Mouse (Mus musculus) heart, embryonic 14.5 days (tissue): ENCODE data around the gene Swsap1. TPM values are rescaled to one million over a fixed set of nuclear protein-coding genes. Genes with fewer than 3 reads are reported as not detected.

Experiments used
- ATAC-seq: fragments of 200-750 bp; cut with Nextera tagmentation; 2 replicates; pipeline ENCODE4 v1.8.0; 2017; ENCODE audit warnings: low read depth, moderate TSS enrichment; ENCODE audit not compliant: insufficient number of reproducible peaks, insufficient read depth, low FRiP score
- H3K27ac ChIP-seq, 2 experiments: fragments of 200-500 bp in 1 of 2; fragments of 300-500 bp in 1 of 2; sonication (generic) in 1 of 2; replicated peaks in 1 of 2; 2 replicates each; pipeline ENCODE4 v1.5.1; 2012 to 2014; ENCODE audit warnings: low read depth in 2 of 2, low read length in 2 of 2, control low read depth in 1 of 2, mild to moderate bottlenecking in 1 of 2, mixed read lengths in 1 of 2; ENCODE audit not compliant: control insufficient read depth in 1 of 2, insufficient read depth in 1 of 2
- H3K27me3 ChIP-seq: fragments of 300-500 bp; sonication (generic); 2 replicates; pipeline ENCODE4 v1.6.1; 2014; ENCODE audit warnings: mild to moderate bottlenecking, low read length, control low read depth; ENCODE audit not compliant: control insufficient read depth, insufficient read depth
- H3K36me3 ChIP-seq: fragments of 300-500 bp; sonication (generic); 2 replicates; pipeline ENCODE4 v1.6.1; 2014; ENCODE audit warnings: mild to moderate bottlenecking, control low read depth, low read length, mixed read lengths; ENCODE audit not compliant: control insufficient read depth, insufficient read depth
- H3K4me1 ChIP-seq, 2 experiments: fragments of 200-500 bp in 1 of 2; fragments of 300-500 bp in 1 of 2; sonication (generic) in 1 of 2; 2 replicates each; pipeline ENCODE4 v1.6.1; 2012 to 2014; ENCODE audit warnings: low read length in 2 of 2, control low read depth in 1 of 2, mixed read lengths in 1 of 2; ENCODE audit not compliant: control insufficient read depth in 2 of 2, insufficient read depth in 2 of 2
- H3K4me2 ChIP-seq: fragments of 300-500 bp; sonication (generic); 2 replicates; pipeline ENCODE4 v1.6.1; 2014; ENCODE audit warnings: mild to moderate bottlenecking, low read length
- H3K4me3 ChIP-seq, 2 experiments: fragments of 200-500 bp in 1 of 2; fragments of 300-500 bp in 1 of 2; sonication (generic) in 1 of 2; 2 replicates each; pipeline ENCODE4 v1.5.1; 2012 to 2014; ENCODE audit warnings: low read length in 2 of 2, mild to moderate bottlenecking in 2 of 2, control low read depth in 1 of 2, low read depth in 1 of 2, moderate library complexity in 1 of 2; ENCODE audit not compliant: control insufficient read depth in 1 of 2, insufficient read depth in 1 of 2
- H3K9ac ChIP-seq: fragments of 300-500 bp; sonication (generic); 2 replicates; pipeline ENCODE4 v1.6.1; 2014; ENCODE audit warnings: mild to moderate bottlenecking, low read length
- H3K9me3 ChIP-seq: fragments of 300-500 bp; sonication (generic); 2 replicates; pipeline ENCODE4 v1.6.1; 2016; ENCODE audit warnings: low read length, control low read depth; ENCODE audit not compliant: control insufficient read depth
- WGBS: fragments of 180-500 bp; shearing (Covaris S2); extraction: QIAGEN DNeasy Blood & Tissue Kit; methylation state at CpG from one replicate; pipeline ENCODE4 v1.1.7; 2014; 5-methylcytosine and 5-hydroxymethylcytosine counted together
- polyA plus RNA-seq: library from polyadenylated mRNA; unstranded; fragments of >200 nt; fragmentation: Nextera tagmentation; extraction: Ambion mirVana; gene quantifications from 2 replicates; pipeline ENCODE4 v1.2.1, GENCODE M21; 2014

Swsap1 gene
- polyA plus RNA-seq, 1 experiment from 2014 or later = 9.8 TPM

DNA sequence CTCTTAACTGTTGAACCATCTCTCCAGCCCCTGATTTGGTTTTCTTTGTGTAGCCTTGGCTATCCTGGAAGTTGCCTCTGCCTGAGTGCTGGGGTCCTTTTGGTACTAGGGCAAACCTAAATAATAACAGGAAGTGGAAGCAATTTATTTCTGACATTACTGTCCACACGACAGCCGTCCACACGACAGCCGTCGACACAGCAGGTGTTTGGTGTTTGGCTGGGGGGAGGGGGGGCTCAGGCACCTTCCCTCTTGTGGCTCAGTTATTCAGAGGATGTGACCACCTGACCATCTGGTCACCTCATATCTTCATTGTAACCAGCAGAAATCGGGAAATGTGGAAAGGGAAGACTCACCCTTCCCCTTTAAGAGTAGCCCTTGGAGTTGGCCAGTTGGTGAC lies 13.3 kb downstream of the Swsap1 start:
- ATAC-seq = no peak
- H3K4me1 ChIP-seq = peaks cover 0 to 2% of the 10 kb centered on the region in 2 experiments; a peak in 1 of 4 replicates
- H3K9ac ChIP-seq = no peak overlapping the region
- no peak overlapping the region for H3K4me2 ChIP-seq
- no peaks in the 10 kb centered on the region for H3K9me3 ChIP-seq
- H3K27ac ChIP-seq = no peak overlapping the region
- 61% methylated on average over 6 of the region's 6 CpGs for WGBS
- no peaks in the 10 kb centered on the region for H3K36me3 ChIP-seq
- H3K27me3 ChIP-seq = no peaks in the 10 kb centered on the region
- H3K4me3 ChIP-seq = no peak overlapping the region

DNA sequence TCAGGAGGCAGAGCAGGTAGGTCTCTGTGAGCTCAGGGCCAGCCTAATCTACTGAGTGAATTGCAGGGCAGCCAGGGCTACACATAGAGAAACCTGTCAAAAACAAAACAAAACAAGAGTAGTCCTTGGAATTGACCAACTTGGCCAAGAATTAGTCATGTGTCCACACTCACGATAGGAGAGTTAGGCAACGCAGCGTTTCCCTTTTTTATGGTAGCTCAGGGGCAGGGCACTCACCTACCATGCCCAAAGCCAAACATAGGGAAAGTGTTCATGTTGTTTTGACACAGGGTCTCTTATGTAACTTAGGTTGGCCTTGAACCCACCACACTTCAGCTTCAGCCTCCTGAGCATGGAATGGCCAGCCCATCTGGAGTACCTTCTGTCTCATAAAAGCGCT lies 13.7 kb downstream of the Swsap1 start:
- Histone ChIP-seq H3K27ac (no peak overlapping the region), H3K9me3 (no peaks in the 10 kb centered on the region), H3K4me2 (no peak overlapping the region), H3K9ac (no peak overlapping the region), H3K4me3 (no peak overlapping the region), H3K36me3 (no peaks in the 10 kb centered on the region), H3K27me3 (no peaks in the 10 kb centered on the region), H3K4me1 (no peaks in the 10 kb centered on the region)
- WGBS = 82% methylated on average over 4 of the region's 4 CpGs
- no peak for ATAC-seq

DNA sequence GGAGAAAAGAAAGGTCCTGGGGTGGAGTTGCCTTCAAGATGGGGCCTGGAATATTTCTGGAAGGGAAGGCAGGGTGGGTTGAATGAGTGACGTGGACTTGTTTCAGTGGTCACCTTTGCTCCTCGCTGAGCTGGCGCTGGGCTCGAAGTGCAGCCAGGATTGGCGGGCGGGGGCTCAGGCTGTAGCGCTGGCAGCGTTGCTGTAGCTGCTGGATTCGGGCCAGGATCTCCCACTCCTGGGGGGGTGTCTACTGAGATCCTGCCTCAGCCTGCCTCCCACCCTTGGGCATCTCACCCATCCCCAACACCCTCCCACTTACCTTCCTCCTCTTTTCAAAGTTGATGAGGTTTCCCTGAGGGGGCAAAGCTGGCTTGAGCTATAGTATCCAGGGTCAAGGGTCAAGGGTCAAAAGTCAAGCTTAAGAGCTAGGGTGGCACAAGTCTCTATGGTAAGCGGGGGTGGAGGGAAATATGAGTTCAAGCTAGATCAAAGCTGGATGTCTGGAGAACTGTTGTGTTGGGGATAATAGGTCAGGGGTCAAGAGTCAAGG lies 21.1 kb downstream of the Swsap1 start:
- 0 out of 2 replicates have a peak, but pooled peaks cover 3% of the 10 kb centered on the region for H3K9me3 ChIP-seq

GRCm38 (mm10) chr9:21977331-21977730 lies 21.8 kb downstream of the Swsap1 start:
- Histone ChIP-seq H3K27me3 (0 out of 2 replicates have a peak, but pooled peaks cover 18% of the 10 kb centered on the region), H3K4me2 (no peak overlapping the region), H3K36me3 (no peaks in the 10 kb centered on the region), H3K4me3 (no peak overlapping the region), H3K27ac (no peak overlapping the region), H3K4me1 (no peaks in the 10 kb centered on the region), H3K9ac (no peak overlapping the region), H3K9me3 (0 out of 2 replicates have a peak, but pooled peaks cover 3% of the 10 kb centered on the region)
- ATAC-seq = no peak
- 76% methylated on average over 5 of the region's 5 CpGs for WGBS

More for the DNA sequence above, 21.1 kb downstream of the Swsap1 start:
- Histone ChIP-seq H3K9ac (no peak overlapping the region), H3K4me3 (no peak overlapping the region), H3K4me2 (no peak overlapping the region), H3K36me3 (no peaks in the 10 kb centered on the region), H3K4me1 (no peaks in the 10 kb centered on the region), H3K27me3 (0 out of 2 replicates have a peak, but pooled peaks cover 12% of the 10 kb centered on the region), H3K27ac (no peak overlapping the region)
- 75% methylated on average over 9 of the region's 10 CpGs for WGBS
- ATAC-seq = no peak

GRCm38 (mm10) chr9:21977972-21978371 lies 22.4 kb downstream of the Swsap1 start:
- 0 out of 2 replicates have a peak, but pooled peaks cover 3% of the 10 kb centered on the region for H3K9me3 ChIP-seq
- H3K4me1 ChIP-seq = no peaks in the 10 kb centered on the region
- H3K4me2 ChIP-seq = no peak overlapping the region
- H3K27me3 ChIP-seq = 0 out of 2 replicates have a peak, but pooled peaks cover 20% of the 10 kb centered on the region
- no peak overlapping the region for H3K4me3 ChIP-seq
- H3K27ac ChIP-seq = no peak overlapping the region
- 15% methylated on average over 2 of the region's 2 CpGs for WGBS
- ATAC-seq = no peak
- no peak overlapping the region for H3K9ac ChIP-seq
- H3K36me3 ChIP-seq = no peaks in the 10 kb centered on the region

GRCm38 (mm10) chr9:21978398-21979128 lies 23.0 kb downstream of the Swsap1 start:
- Histone ChIP-seq H3K9ac (no peak overlapping the region), H3K4me1 (no peaks in the 10 kb centered on the region), H3K9me3 (0 out of 2 replicates have a peak, but pooled peaks cover 3% of the 10 kb centered on the region), H3K4me3 (no peak overlapping the region), H3K36me3 (no peaks in the 10 kb centered on the region), H3K4me2 (no peak overlapping the region), H3K27me3 (peaks cover 25% of the 10 kb centered on the region; the same call in 1 of the 2 replicates), H3K27ac (no peak overlapping the region)
- no peak for ATAC-seq
- 84% methylated on average over 4 of the region's 4 CpGs for WGBS

- Histone ChIP-seq H3K9ac (no peak overlapping the region), H3K27me3 (peaks cover 66% of the 10 kb centered on the region), H3K4me3 (no peak overlapping the region), H3K9me3 (no peaks in the 10 kb centered on the region), H3K4me1 (peaks cover 0 to 11% of the 10 kb centered on the region in 2 experiments; a peak in 3 of 4 replicates), H3K4me2 (no peak overlapping the region), H3K27ac (no peak overlapping the region), H3K36me3 (no peaks in the 10 kb centered on the region)
- no peak for ATAC-seq
- WGBS = 18% methylated on average over 3 of the region's 3 CpGs
Measured at GRCm38 (mm10) chr9:21983911-21984310, 28.4 kb downstream of the Swsap1 start.
